Mouse (Mus musculus) right cerebral cortex, adult 2 months (tissue): ENCODE measurements around the gene Gm17482.

Experiments used
- DNase-seq, 2 experiments: peaks; one replicate each; pipeline ENCODE4 v3.0.0; 2021 to 2022; ENCODE audit warnings: low spot score in 2 of 2

Gm17482 gene

GRCm38 (mm10) chr6:115245500-115246058 lies 18.4 kb downstream of the Gm17482 start:
- DNase-seq = no peak

- DNase-seq = no peak
These were observed 24.4 kb downstream of the Gm17482 start for GRCm38 (mm10) chr6:115251531-115251985.

GRCm38 (mm10) chr6:115252099-115252873 lies 25.1 kb downstream of the Gm17482 start, which contains the start of gene Timp4:
Gene Timp4, minus strand, starts transcription at chr6:115252205.
- DNase-seq = no peak

GRCm38 (mm10) chr6:115255171-115255570 lies 28.0 kb downstream of the Gm17482 start:
- DNase-seq = no peak

- no peak for DNase-seq
These were observed 33.4 kb downstream of the Gm17482 start for GRCm38 (mm10) chr6:115260507-115260906.

- DNase-seq = no peak
These were observed 39.6 kb downstream of the Gm17482 start for GRCm38 (mm10) chr6:115266791-115267190.

GRCm38 (mm10) chr6:115267916-115268315 lies 40.8 kb downstream of the Gm17482 start:
- peak; percentile 82 to 83 for DNase-seq

GRCm38 (mm10) chr6:115268551-115269385 lies 41.6 kb downstream of the Gm17482 start:
- DNase-seq = no peak

GRCm38 (mm10) chr6:115269561-115269960 lies 42.4 kb downstream of the Gm17482 start:
- DNase-seq = no peak

- DNase-seq = no peak
These were observed 42.9 kb downstream of the Gm17482 start for GRCm38 (mm10) chr6:115270085-115270484.

- DNase-seq = no peak
These were observed 44.2 kb downstream of the Gm17482 start for GRCm38 (mm10) chr6:115271326-115271725.

- DNase-seq = no peak
These were observed 44.7 kb downstream of the Gm17482 start for GRCm38 (mm10) chr6:115271866-115272271.

GRCm38 (mm10) chr6:115273346-115273745 lies 46.2 kb downstream of the Gm17482 start:
- peak in 1 of 2 experiments; percentile 31 for DNase-seq

- no peak for DNase-seq
These were observed 47.6 kb downstream of the Gm17482 start for GRCm38 (mm10) chr6:115274705-115275104.

GRCm38 (mm10) chr6:115275116-115275815 lies 48.1 kb downstream of the Gm17482 start:
- no peak for DNase-seq

- peak in 1 of 2 experiments; percentile 52 for DNase-seq
These were observed 50.9 kb downstream of the Gm17482 start for GRCm38 (mm10) chr6:115278086-115278485.

GRCm38 (mm10) chr6:115279639-115280038 lies 52.5 kb downstream of the Gm17482 start:
- peak in 1 of 2 experiments; percentile 1 for DNase-seq

GRCm38 (mm10) chr6:115284153-115284552 lies 57.0 kb downstream of the Gm17482 start:
- no peak for DNase-seq

GRCm38 (mm10) chr6:115286441-115286840 lies 59.3 kb downstream of the Gm17482 start:
- DNase-seq = peak; percentile 60 to 67

- DNase-seq = no peak
These were observed 61.1 kb downstream of the Gm17482 start for GRCm38 (mm10) chr6:115288223-115288622.

GRCm38 (mm10) chr6:115290561-115290960 lies 63.4 kb downstream of the Gm17482 start:
- DNase-seq = no peak
